Mouse (Mus musculus): Measurements from ENCODE around the gene Hydin. TPM values are rescaled to one million over a fixed set of nuclear protein-coding genes. Genes with fewer than 3 reads are reported as not detected.
A peak's percentile ranks its signal among the peaks of the same experiment; 100 is the strongest.

Gene Hydin
- 0.55 and 0.74 TPM in 2 replicates for polyA plus RNA-seq (2012; rRNA removed)

DNA sequence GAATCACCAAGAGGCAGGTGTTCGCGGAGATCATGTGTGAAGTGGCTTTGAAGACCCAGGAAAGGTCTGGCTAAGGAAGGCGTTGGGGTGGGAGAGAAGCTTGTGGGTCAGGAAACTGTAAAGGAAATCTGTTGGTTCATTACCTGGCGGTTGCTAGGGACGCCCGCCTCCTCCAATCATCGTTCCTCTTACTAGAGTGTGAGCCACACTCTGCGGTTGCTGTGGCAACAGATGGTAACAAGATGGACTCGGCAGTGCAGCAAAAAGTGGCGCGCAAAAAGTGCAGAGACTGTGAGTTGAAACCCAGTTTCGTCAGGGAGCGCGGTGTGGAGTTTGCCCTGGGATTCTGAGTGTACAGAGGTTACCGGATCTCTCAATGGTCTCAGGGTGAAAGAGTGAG, at the start of gene Hydin:
TSS of gene Hydin (plus strand) at position 237 of the 400 bp plus-strand sequence.
- peak; percentile 82 to 92 for DNase-seq (ENCODE audit: extremely low spot score in 1 of 2, low spot score in 1 of 2)

DNA sequence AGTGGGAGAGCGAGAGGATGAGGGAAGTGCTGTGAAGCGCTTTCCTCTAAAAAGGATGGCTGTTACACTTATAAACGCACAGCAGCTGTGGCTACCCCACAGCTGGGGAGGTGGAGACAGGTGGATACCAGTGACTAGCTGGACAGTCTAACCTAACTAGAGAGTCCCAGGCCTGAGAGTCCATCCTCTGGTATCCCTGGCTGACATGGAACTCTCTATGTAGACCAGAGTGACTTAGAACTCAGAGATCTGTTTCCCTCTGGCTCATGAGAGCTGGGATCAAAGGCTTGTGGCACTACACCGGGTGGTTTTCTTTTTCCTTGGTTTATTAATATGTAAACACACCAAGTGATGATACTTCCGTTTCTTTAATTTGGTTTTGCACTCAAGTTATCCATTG, 49.6 kb upstream of the Hydin start:
- no peak for DNase-seq (ENCODE audit: extremely low spot score in 1 of 2, low spot score in 1 of 2)

GRCm38 (mm10) chr8:110217681-110218131, 49.1 kb upstream of the Hydin start:
- DNase-seq (ENCODE audit: extremely low spot score in 1 of 2, low spot score in 1 of 2) = peak; percentile 99 to 100

- no peak for DNase-seq (ENCODE audit: extremely low spot score in 1 of 2, low spot score in 1 of 2)
These were observed 48.3 kb upstream of the Hydin start for GRCm38 (mm10) chr8:110218511-110218910.

DNA sequence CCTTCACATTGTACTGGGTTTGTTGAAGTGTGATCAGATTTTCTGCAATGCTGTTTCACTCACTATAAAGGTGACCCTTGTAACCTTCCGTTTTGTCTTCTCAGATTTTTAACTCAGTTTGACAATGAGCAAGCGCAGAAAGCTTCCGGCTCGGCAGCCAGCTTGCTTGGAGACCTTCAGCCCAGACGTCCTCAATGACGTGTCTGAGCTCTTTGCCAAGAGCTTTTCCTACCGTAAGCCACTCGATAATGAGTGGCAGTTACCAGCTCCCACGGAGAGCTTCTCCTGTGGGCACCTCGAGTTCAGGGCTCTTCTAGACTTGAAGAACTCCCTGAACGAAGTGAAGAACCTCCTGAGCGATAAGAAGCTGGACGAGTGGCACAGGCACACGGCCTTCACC, 45.8 kb upstream of the Hydin start:
- DNase-seq (ENCODE audit: extremely low spot score in 1 of 2, low spot score in 1 of 2) = no peak

DNA sequence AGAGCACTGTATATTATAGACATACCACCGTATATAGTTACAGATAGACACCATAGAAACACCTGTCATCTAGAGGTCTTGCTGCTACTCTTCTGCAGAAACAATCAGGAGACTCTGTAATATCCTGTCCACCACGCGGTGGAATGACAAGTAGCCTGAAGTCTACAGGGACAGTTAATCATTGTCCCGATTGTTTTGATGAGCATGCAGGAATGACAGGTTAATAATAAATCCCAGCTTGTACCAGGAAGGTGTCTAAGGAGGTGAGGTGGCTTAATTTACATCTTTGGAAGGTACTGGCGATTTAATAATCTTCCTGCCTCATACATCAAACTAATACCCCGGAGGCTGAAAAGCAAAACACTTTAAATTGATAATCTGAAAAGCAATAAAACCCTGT, 36.0 kb upstream of the Hydin start:
- DNase-seq (ENCODE audit: extremely low spot score in 1 of 2, low spot score in 1 of 2) = no peak

DNA sequence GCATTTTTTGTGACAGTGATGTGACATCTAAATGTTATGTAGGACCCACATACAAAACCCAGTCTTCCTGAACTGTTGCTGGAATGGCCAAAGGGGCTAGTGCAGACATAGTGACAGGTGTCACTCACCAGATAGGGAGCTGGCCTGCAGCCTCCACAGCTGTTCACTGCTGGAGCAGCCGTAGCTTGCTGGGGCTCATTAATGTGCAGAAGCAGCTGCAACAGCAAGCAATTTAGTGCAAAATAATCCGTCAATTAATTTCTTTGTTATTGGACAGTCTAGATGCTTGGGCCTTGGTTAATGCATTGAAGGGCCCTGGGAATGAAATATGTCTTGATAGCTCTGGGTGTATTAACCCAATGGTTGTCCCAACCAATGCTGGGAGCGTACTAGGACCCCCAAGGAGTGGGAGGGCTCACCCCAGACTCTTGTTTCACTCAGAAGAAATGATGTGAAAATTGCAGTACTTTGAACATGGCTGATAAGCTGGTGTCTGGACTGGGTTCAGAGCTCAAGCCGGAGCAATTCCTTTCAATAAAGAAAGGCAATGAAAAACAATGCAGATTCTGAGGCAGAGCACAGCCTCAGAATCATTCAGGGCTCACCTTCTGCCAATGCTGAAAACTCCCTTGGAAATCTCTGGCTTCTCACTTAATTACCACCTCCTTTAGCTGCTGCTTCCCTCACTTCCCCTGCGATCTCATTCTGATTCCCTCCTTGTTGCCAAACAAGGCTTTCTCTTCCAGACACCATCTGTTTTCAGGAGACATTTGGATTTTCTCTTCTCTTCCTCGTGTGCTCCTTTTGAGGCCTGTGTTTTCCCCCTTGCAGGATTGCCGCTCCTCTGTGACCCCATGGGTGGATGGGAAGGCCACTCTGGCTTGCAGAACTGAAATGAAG, 24.2 kb upstream of the Hydin start:
- DNase-seq (ENCODE audit: extremely low spot score in 1 of 2, low spot score in 1 of 2) = peak in 1 of 2 experiments; percentile 20

- DNase-seq (ENCODE audit: extremely low spot score in 1 of 2, low spot score in 1 of 2) = no peak
These were observed 22.2 kb upstream of the Hydin start for GRCm38 (mm10) chr8:110244566-110244965.

GRCm38 (mm10) chr8:110247238-110247637, 19.5 kb upstream of the Hydin start:
- no peak for DNase-seq (ENCODE audit: extremely low spot score in 1 of 2, low spot score in 1 of 2)

GRCm38 (mm10) chr8:110253986-110254385, 12.8 kb upstream of the Hydin start:
- DNase-seq (ENCODE audit: extremely low spot score in 1 of 2, low spot score in 1 of 2) = no peak

- DNase-seq (ENCODE audit: extremely low spot score in 1 of 2, low spot score in 1 of 2) = no peak
These were observed 926 bp upstream of the Hydin start for GRCm38 (mm10) chr8:110265796-110266305.

- DNase-seq (ENCODE audit: extremely low spot score in 1 of 2, low spot score in 1 of 2) = no peak
These were observed 491 bp downstream of the Hydin start for GRCm38 (mm10) chr8:110267268-110267667.

GRCm38 (mm10) chr8:110270659-110271058, 3.9 kb downstream of the Hydin start:
- DNase-seq (ENCODE audit: extremely low spot score in 1 of 2, low spot score in 1 of 2) = no peak

DNA sequence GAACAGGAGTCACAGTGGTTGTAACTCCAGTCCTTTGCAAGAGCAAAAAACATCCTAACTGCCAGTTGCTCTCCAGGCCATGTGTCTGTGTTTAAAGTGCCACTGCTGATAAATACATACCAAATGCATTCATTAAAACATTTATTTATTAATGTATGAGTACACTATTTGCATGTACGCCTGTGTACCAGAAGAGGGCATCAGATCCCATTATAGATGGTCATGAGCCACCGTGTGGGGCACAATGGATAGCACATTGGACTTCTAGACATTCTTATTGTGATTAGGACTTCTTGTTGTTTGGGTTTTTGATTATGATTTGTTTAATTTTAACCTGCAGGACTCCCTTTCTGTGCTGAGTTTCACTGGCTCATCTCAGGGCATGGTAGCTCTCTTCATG, 6.6 kb downstream of the Hydin start:
- no peak for DNase-seq (ENCODE audit: extremely low spot score in 1 of 2, low spot score in 1 of 2)

DNA sequence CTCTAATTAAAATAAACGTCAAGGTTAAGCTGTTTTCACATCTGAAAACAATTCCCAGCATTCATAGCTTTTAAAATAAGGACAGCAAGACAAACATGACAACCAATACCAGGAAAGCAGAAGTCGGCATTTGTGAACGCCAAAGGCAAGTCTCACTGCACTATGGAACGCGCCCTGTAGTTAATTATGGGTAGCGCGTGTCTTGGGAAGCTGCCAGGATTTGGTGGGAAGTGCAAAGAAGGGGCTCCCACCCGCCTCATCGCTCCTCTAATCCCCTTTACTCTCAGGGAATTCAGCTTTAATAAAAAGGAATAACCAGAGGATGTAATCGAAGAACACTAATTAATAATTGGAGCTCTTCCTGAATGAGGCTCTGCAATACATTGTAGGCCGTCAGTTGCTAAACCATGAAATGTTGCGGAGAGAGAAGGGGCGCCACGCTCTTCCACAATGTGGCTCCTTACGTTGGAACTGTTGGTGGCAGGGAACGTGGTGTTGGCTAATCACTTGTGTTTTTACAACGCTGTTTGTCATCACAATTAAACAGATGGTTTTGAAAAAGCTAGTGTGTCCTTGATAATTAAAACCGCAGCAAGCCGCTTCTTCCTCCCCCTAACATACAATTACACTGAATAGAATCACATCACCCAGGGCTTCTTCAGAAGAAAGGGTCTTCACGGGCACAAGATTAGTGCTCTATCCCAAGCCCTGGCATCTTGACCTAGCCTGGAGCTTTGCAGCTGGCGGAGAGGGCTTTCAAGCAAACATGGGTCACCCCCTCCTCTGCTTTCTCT, 8.9 kb downstream of the Hydin start:
- DNase-seq (ENCODE audit: extremely low spot score in 1 of 2, low spot score in 1 of 2) = no peak

GRCm38 (mm10) chr8:110276259-110276560, 9.4 kb downstream of the Hydin start:
- DNase-seq (ENCODE audit: extremely low spot score in 1 of 2, low spot score in 1 of 2) = no peak

- DNase-seq (ENCODE audit: extremely low spot score in 1 of 2, low spot score in 1 of 2) = no peak
These were observed 45.9 kb downstream of the Hydin start for GRCm38 (mm10) chr8:110312715-110313114.

DNA sequence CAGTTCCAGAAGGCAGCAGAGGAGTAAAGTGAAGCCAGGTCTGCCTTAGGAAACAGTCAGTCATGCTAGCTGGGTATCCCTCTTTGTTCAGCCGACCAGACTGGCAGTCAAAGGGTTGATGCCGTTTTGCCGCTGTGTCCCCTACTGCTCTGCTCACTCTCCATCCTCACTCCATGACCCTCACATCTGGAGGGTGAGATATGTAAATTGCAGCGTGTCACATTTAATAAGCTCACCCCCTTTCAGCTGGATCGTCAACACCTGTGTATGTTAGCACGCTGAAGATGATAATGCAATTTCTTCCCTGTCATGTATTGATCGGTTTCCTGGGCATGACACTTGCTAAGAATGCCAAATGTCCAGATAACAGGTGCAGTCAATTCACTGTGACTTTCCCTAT, 49.0 kb downstream of the Hydin start:
- DNase-seq (ENCODE audit: extremely low spot score in 1 of 2, low spot score in 1 of 2) = no peak

DNA sequence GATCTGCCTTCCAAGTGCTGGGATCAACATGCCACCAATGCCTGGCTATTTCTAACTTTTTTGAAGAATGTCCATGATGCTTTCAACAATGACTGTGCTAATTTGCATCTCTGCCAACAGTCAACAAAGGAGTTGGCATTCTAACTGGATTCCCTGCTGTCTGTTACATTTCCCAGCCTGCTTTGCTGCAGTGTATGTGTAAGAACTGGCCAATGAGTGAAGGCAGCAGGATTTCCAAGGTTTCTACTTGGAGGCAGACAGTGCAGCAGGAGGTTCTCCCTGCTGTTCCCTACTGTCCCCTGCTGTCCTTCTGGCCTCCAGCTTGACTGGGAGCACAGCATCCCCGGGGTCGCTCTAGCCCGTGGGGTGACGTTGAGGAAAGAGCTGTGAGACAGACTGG, 52.8 kb downstream of the Hydin start:
- DNase-seq (ENCODE audit: extremely low spot score in 1 of 2, low spot score in 1 of 2) = no peak

GRCm38 (mm10) chr8:110321446-110321845, 54.7 kb downstream of the Hydin start:
- DNase-seq (ENCODE audit: extremely low spot score in 1 of 2, low spot score in 1 of 2) = no peak

- DNase-seq (ENCODE audit: extremely low spot score in 1 of 2, low spot score in 1 of 2) = no peak
These were observed 57.3 kb downstream of the Hydin start for GRCm38 (mm10) chr8:110323981-110324574.

All from frontal cortex, adult 2 months (tissue).